Mouse (Mus musculus) heart, postnatal 4 days (tissue): ENCODE measurements around the gene Mest. TPM values are rescaled to one million over a fixed set of nuclear protein-coding genes. Genes with fewer than 3 reads are reported as not detected.

ENCODE experiments used
- DNase-seq: peaks from one replicate; pipeline ENCODE4 v3.0.0; 2021
- microRNA-seq, 2 experiments: library from miRNA; unstranded; fragments of <30 nt; microRNA quantifications; one replicate each; pipeline ENCODE4 v1.2.0; 2021 to 2022
- total RNA-seq, 2 experiments: library from RNA; stranded (reverse); gene quantifications; 2 replicates each; pipeline ENCODE4 v1.2.3; 2021

The Mest gene
- total RNA-seq, 2 experiments from 2014 or later: 504 to 641 TPM

GRCm38 (mm10) chr6:30744846-30745245 lies 21.5 kb downstream of the Mest start:
- no peak for DNase-seq

DNA sequence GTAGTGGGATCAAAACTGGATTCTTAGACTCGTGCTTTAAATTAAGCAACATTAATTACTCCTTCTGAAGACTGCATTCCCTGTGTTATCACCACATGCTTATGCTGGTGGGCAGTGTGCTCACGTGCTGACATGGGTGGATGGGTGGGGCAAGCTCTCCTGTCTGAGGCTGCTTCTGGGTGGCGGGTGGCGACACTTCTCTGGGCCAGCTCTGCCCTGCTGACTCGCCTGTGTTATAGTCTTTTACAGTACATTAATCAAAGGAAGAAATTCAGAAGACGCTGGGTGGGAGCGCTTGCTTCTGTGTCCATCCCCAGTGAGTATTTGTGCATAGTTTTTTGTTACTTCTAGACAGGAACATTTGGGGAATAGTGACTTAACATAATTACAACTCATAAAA lies 22.2 kb downstream of the Mest start:
- no peak for DNase-seq

GRCm38 (mm10) chr6:30747631-30748357 lies 24.4 kb downstream of the Mest start:
- DNase-seq: no peak

DNA sequence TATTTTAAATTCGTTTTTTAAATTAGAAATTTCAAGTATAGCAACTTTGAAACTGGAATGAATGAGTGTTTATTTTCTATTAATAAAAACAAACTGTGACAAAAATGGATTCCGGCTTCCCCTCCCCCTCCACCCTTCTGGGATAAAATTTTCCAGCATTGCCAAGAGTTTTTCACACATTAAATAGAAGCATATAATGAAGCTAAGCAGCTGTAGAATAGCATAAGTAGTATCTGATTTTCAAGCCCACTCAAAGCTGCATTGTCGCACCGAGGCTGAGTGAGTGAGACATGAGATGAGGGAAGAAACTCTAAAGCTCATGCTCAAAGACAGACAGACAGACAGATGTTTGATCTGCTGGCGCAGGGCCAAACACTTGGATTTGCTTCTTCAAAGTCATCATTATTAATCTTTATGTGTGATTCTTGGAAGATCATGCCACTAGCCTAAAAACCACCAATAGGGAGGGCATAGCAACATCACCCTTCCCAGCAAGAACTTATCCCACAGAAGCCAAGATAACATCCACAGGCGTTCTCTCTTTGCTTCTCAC lies 25.1 kb downstream of the Mest start:
- peak; percentile 29 for DNase-seq

DNA sequence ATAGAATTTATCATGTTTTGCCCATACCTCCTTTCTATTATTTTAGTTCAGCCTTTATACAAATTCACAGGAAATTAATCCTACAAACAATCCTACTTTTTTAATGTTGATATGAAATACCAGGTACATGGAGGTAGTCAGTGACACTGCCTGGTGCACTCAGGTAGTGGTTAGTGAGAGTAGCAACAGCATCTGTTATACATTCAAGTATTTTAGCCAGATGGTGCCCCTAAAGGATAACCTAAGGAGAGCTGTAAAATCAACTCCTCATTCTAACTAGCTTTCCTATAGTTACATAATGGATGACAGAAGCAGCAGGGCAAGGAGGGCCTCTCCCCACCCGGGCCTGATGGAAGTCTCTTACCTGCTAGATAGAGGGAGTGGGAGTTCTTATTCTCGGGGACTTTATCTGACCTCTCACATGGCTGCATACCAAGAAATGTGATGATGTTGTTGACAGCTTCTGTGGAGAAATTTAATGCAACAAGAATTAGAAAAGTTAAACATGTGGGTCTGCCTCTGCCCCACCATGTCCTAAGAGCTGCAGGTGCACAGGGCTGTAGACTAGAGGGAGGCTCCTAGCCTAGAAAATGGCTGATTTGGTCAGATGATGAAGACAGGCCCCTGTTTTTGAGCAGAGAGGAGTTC lies 25.8 kb downstream of the Mest start:
- DNase-seq: no peak

DNA sequence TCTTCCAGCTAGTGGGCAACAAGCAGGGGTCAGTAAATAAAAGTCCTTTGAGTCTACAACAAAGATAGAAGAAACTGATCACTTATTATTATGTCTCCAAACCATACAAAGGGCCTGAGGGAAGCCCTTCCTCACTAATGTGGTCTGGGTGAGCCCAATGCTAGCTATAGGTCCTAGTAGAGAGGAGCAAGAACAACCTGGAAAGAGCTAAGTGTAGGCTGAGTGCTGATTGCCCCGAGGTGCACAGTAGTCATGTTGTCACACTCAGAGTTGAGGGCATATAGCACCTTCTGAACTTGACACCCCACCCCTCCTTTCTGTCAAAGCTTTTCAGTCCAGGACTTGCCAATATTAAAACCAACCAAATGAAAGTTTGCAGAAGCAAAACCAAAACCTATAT lies 26.5 kb downstream of the Mest start:
- no peak for DNase-seq

GRCm38 (mm10) chr6:30750482-30750881 lies 27.1 kb downstream of the Mest start:
- DNase-seq: no peak

DNA sequence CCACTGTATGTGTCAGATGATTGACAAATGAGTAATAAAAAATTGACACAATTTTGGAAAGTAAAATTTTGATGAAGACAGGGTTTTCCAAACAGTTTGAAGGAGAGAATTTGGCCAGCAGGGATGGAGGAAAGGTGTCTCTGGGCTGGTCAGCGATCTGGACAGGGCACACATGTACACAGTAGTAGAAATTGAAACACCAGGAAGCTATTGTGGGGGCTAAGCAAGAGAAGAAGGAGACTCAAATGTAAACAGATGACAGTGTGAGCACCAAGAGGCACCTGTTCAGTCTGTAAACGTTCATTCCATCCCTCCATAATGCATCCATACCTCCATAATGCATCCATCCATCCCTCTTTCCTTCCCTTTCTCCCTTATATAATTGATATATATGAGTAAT lies 27.9 kb downstream of the Mest start:
- DNase-seq: no peak

Small RNA genes lying within 50 kb of the gene (microRNA-seq; reads per million reads assigned to microRNA genes)
- 36,581 to 40,882 reads per million in 2 experiments for gene Mir335

Other genes with a start within 250 kb of the Mest start
- 10 to 100 TPM; 18.0 to 20.2 TPM for gene Tmem209, start 213.8 kb upstream of the Mest start, total RNA-seq
- under 1 TPM in 1 of 2 experiments, not detected in 1; 0.52 TPM for gene Ssmem1, start 213.7 kb upstream of the Mest start, total RNA-seq
- 1 to 10 TPM; 1.2 to 1.4 TPM for gene Cpa2, start 182.0 kb upstream of the Mest start, total RNA-seq
- under 1 TPM; 0.16 to 0.19 TPM for gene Cpa4, start 155.2 kb upstream of the Mest start, total RNA-seq
- under 1 TPM; 0.20 to 0.38 TPM for gene Cpa5, start 112.5 kb upstream of the Mest start, total RNA-seq
- gene Cpa1, start 84.3 kb upstream of the Mest start, total RNA-seq: 1 to 10 TPM; 3.4 to 3.7 TPM
- 1 to 10 TPM; 4.2 to 8.0 TPM for gene Cep41, start 29.8 kb upstream of the Mest start, total RNA-seq
- gene Copg2, start 173.2 kb downstream of the Mest start, total RNA-seq: 10 to 100 TPM; 50.2 to 50.7 TPM
- gene Tsga13, start 192.0 kb downstream of the Mest start, total RNA-seq: not detected
- 1 to 10 TPM; 2.1 to 2.2 TPM for gene Klf14, start 235.5 kb downstream of the Mest start, total RNA-seq